Mouse (Mus musculus): Measurements from ENCODE around the gene Slc30a2.
"Not testable (repeated sequence)": the region's sequence is repeated elsewhere in the genome, so short reads cannot be mapped to it uniquely, and the experiment has no call there.

Gene Slc30a2

GRCm38 (mm10) chr4:134343071-134344031 lies at the start of gene Slc30a2:
Gene Slc30a2 (plus strand): TSS chr4:134343181.
- no peak for DNase-seq (ENCODE audit: low spot score in 2 of 2)

- no peak for DNase-seq (ENCODE audit: low spot score in 2 of 2)
These were observed 49.3 kb upstream of the Slc30a2 start for GRCm38 (mm10) chr4:134293692-134294163.

- not testable (repeated sequence) for DNase-seq (ENCODE audit: low spot score in 2 of 2)
These were observed 46.9 kb upstream of the Slc30a2 start for GRCm38 (mm10) chr4:134296096-134296495.

GRCm38 (mm10) chr4:134296523-134296922 lies 46.5 kb upstream of the Slc30a2 start:
- no peak for DNase-seq (ENCODE audit: low spot score in 2 of 2)

GRCm38 (mm10) chr4:134297369-134297768 lies 45.6 kb upstream of the Slc30a2 start:
- DNase-seq (ENCODE audit: low spot score in 2 of 2), result no peak

GRCm38 (mm10) chr4:134298626-134299497 lies 44.1 kb upstream of the Slc30a2 start:
- DNase-seq (ENCODE audit: low spot score in 2 of 2), result peak; percentile 10 to 19

- DNase-seq (ENCODE audit: low spot score in 2 of 2), result no peak
These were observed 43.5 kb upstream of the Slc30a2 start for GRCm38 (mm10) chr4:134299498-134299810.

GRCm38 (mm10) chr4:134300316-134300715 lies 42.7 kb upstream of the Slc30a2 start:
- DNase-seq (ENCODE audit: low spot score in 2 of 2), result peak; percentile 49 to 57

GRCm38 (mm10) chr4:134302084-134302483 lies 40.9 kb upstream of the Slc30a2 start:
- DNase-seq (ENCODE audit: low spot score in 2 of 2), result no peak

- no peak for DNase-seq (ENCODE audit: low spot score in 2 of 2)
These were observed 36.0 kb upstream of the Slc30a2 start for GRCm38 (mm10) chr4:134306963-134307362.

GRCm38 (mm10) chr4:134307367-134308072 lies 35.5 kb upstream of the Slc30a2 start:
- DNase-seq (ENCODE audit: low spot score in 2 of 2), result peak; percentile 33

GRCm38 (mm10) chr4:134310106-134310505 lies 32.9 kb upstream of the Slc30a2 start:
- DNase-seq (ENCODE audit: low spot score in 2 of 2), result no peak

GRCm38 (mm10) chr4:134310656-134311055 lies 32.3 kb upstream of the Slc30a2 start:
- DNase-seq (ENCODE audit: low spot score in 2 of 2), result no peak

- DNase-seq (ENCODE audit: low spot score in 2 of 2), result no peak
These were observed 31.2 kb upstream of the Slc30a2 start for GRCm38 (mm10) chr4:134311784-134312183.

- DNase-seq (ENCODE audit: low spot score in 2 of 2), result no peak
These were observed 30.6 kb upstream of the Slc30a2 start for GRCm38 (mm10) chr4:134312341-134312740.

- no peak for DNase-seq (ENCODE audit: low spot score in 2 of 2)
These were observed 30.1 kb upstream of the Slc30a2 start for GRCm38 (mm10) chr4:134312901-134313300.

GRCm38 (mm10) chr4:134314081-134314655 lies 28.8 kb upstream of the Slc30a2 start:
- DNase-seq (ENCODE audit: low spot score in 2 of 2), result no peak

- no peak for DNase-seq (ENCODE audit: low spot score in 2 of 2)
These were observed 28.1 kb upstream of the Slc30a2 start, which contains the start of gene Trim63 for GRCm38 (mm10) chr4:134314876-134315275. Gene Trim63 (plus strand): TSS chr4:134315120.

GRCm38 (mm10) chr4:134315470-134315869 lies 27.5 kb upstream of the Slc30a2 start:
- no peak for DNase-seq (ENCODE audit: low spot score in 2 of 2)

- DNase-seq (ENCODE audit: low spot score in 2 of 2), result no peak
These were observed 26.6 kb upstream of the Slc30a2 start for GRCm38 (mm10) chr4:134316390-134316789.

GRCm38 (mm10) chr4:134319074-134319473 lies 23.9 kb upstream of the Slc30a2 start:
- DNase-seq (ENCODE audit: low spot score in 2 of 2), result no peak

Measured in frontal cortex, postnatal 36 days (tissue).